Mouse (Mus musculus): ENCODE measurements around the gene Lin7b. TPM values are rescaled to one million over a fixed set of nuclear protein-coding genes. Genes with fewer than 3 reads are reported as not detected.

Lin7b gene
- not detected for polyA plus RNA-seq (2017; shearing (Covaris generic))

GRCm38 (mm10) chr7:45370475-45371311, at the start of gene Lin7b:
Gene Lin7b (minus strand): TSS chr7:45370583.

GRCm38 (mm10) chr7:45413113-45413863, 42.9 kb upstream of the Lin7b start, which contains the start of gene Ntf5:
Gene Ntf5 (plus strand): TSS chr7:45413695.

GRCm38 (mm10) chr7:45405091-45406075, 35.0 kb upstream of the Lin7b start, which contains the start of gene Kcna7:
Gene Kcna7 (plus strand): TSS chr7:45405653.

GRCm38 (mm10) chr7:45395578-45396336, 25.4 kb upstream of the Lin7b start, which contains the start of gene Snrnp70:
Gene Snrnp70 (minus strand): TSS chr7:45395742.

GRCm38 (mm10) chr7:45366652-45367019, 3.7 kb downstream of the Lin7b start, which contains the start of gene Ppfia3:
Gene Ppfia3 (minus strand): TSS chr7:45367019.

DNA sequence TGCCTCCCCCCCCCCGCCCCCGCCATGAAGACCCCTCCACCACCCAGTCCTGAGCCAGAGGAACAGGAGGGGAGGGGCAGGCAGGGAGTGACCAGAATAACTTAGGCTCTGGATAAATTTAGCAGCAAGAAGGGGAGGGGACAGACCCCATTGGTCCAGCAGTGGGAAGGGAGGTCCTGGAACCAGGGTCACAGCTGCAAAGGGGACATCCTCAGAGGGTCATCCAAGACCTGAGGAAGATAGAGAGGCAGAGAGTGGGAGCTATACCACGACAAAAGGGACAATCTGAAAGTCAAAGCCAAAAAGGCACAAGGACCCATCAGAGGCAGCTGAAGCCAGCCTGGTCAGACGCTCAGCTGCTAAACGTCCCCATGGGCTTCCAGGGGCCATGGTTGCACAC, 35.3 kb downstream of the Lin7b start, which contains the start of gene Hrc:
TSS of gene Hrc (plus strand) at position 235 of the 400 bp plus-strand sequence.

DNA sequence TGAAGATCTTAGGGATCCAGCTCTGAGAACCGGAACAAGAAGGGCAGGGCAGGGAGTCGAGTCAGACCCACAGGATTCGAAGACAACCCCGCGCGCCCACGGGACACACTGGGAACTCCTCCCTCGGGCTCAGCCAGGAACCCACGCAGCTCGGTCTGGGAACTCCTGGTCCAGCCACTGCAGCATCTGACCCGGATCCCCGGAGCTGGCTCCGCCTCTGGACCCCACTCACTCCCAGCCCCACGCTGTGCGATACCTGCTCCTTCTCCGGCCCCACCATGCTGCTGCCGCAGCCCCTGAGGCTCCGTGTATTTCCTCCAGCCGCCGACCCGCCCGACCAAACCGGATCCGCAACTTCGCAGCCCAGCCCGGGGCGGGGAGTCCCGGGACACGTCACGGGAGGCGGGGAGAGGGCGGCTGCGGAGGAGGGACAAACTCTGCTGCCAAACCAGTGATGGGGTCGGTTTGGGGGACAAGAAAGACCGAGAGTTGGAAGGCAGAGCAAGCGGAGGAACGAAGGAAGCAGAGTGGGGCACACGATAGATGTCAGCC, 36.9 kb downstream of the Lin7b start, which contains the start of gene Trpm4:
TSS of gene Trpm4 (minus strand) at position 350 of the 552 bp plus-strand sequence.

Other genes with a start within 250 kb of the Lin7b start
- gene Rps11, start 246.1 kb downstream of the Lin7b start, polyA plus RNA-seq (2017; shearing (Covaris generic)), result 2,481 TPM
- gene Rpl13a, start 241.8 kb downstream of the Lin7b start, polyA plus RNA-seq (2017; shearing (Covaris generic)), result 2,316 TPM
- not detected for gene Gm45713, start 234.4 kb downstream of the Lin7b start, polyA plus RNA-seq (2017; shearing (Covaris generic))
- gene Flt3l, start 234.2 kb downstream of the Lin7b start, polyA plus RNA-seq (2017; shearing (Covaris generic)), result 309 TPM
- gene Pih1d1, start 216.3 kb downstream of the Lin7b start, polyA plus RNA-seq (2017; shearing (Covaris generic)), result 59.4 TPM
- gene Aldh16a1, start 216.0 kb downstream of the Lin7b start, polyA plus RNA-seq (2017; shearing (Covaris generic)), result 58.9 TPM
- 0.08 TPM for gene Slc17a7, start 206.6 kb downstream of the Lin7b start, polyA plus RNA-seq (2017; shearing (Covaris generic))
- not detected for gene Gfy, start 191.0 kb downstream of the Lin7b start, polyA plus RNA-seq (2017; shearing (Covaris generic))
- gene Pth2, start 189.6 kb downstream of the Lin7b start, polyA plus RNA-seq (2017; shearing (Covaris generic)), result not detected
- 0.07 TPM for gene Ccdc155, start 165.7 kb downstream of the Lin7b start, polyA plus RNA-seq (2017; shearing (Covaris generic))
- gene Dkkl1, start 158.4 kb downstream of the Lin7b start, polyA plus RNA-seq (2017; shearing (Covaris generic)), result 8.9 TPM
- 4.9 TPM for gene Tead2, start 154.8 kb downstream of the Lin7b start, polyA plus RNA-seq (2017; shearing (Covaris generic))
- 607 TPM for gene Cd37, start 131.5 kb downstream of the Lin7b start, polyA plus RNA-seq (2017; shearing (Covaris generic))
- gene Slc6a16, start 129.5 kb downstream of the Lin7b start, polyA plus RNA-seq (2017; shearing (Covaris generic)), result not detected
- not detected for gene Slc6a21, start 93.1 kb downstream of the Lin7b start, polyA plus RNA-seq (2017; shearing (Covaris generic))
- gene Trpm4, start 36.8 kb downstream of the Lin7b start, polyA plus RNA-seq (2017; shearing (Covaris generic)), result 15.0 TPM
- not detected for gene Hrc, start 35.3 kb downstream of the Lin7b start, polyA plus RNA-seq (2017; shearing (Covaris generic))
- 0.30 TPM for gene Ppfia3, start 3.6 kb downstream of the Lin7b start, polyA plus RNA-seq (2017; shearing (Covaris generic))
- 231 TPM for gene Snrnp70, start 25.2 kb upstream of the Lin7b start, polyA plus RNA-seq (2017; shearing (Covaris generic))
- not detected for gene Kcna7, start 35.1 kb upstream of the Lin7b start, polyA plus RNA-seq (2017; shearing (Covaris generic))
- 0.54 TPM for gene Ntf5, start 43.1 kb upstream of the Lin7b start, polyA plus RNA-seq (2017; shearing (Covaris generic))
- gene Lhb, start 50.2 kb upstream of the Lin7b start, polyA plus RNA-seq (2017; shearing (Covaris generic)), result not detected
- 13.9 TPM for gene Gys1, start 64.3 kb upstream of the Lin7b start, polyA plus RNA-seq (2017; shearing (Covaris generic))
- 74.6 TPM for gene Ruvbl2, start 67.5 kb upstream of the Lin7b start, polyA plus RNA-seq (2017; shearing (Covaris generic))
- 2,110 TPM for gene Ftl1, start 89.3 kb upstream of the Lin7b start, polyA plus RNA-seq (2017; shearing (Covaris generic))
- gene Bax, start 96.3 kb upstream of the Lin7b start, polyA plus RNA-seq (2017; shearing (Covaris generic)), result 289 TPM
- 2.7 TPM for gene Tulp2, start 111.3 kb upstream of the Lin7b start, polyA plus RNA-seq (2017; shearing (Covaris generic))
- gene Gm45808, start 116.2 kb upstream of the Lin7b start, polyA plus RNA-seq (2017; shearing (Covaris generic)), result 0.35 TPM
- gene Dhdh, start 118.2 kb upstream of the Lin7b start, polyA plus RNA-seq (2017; shearing (Covaris generic)), result 0.89 TPM
- gene Nucb1, start 139.8 kb upstream of the Lin7b start, polyA plus RNA-seq (2017; shearing (Covaris generic)), result 226 TPM
- 99.4 TPM for gene Ppp1r15a, start 155.7 kb upstream of the Lin7b start, polyA plus RNA-seq (2017; shearing (Covaris generic))
- gene Plekha4, start 155.7 kb upstream of the Lin7b start, polyA plus RNA-seq (2017; shearing (Covaris generic)), result 0.78 TPM
- gene Hsd17b14, start 184.3 kb upstream of the Lin7b start, polyA plus RNA-seq (2017; shearing (Covaris generic)), result 1.1 TPM
- gene Bcat2, start 199.6 kb upstream of the Lin7b start, polyA plus RNA-seq (2017; shearing (Covaris generic)), result 86.0 TPM
- gene Fgf21, start 244.9 kb upstream of the Lin7b start, polyA plus RNA-seq (2017; shearing (Covaris generic)), result not detected
- gene Fut1, start 246.7 kb upstream of the Lin7b start, polyA plus RNA-seq (2017; shearing (Covaris generic)), result not detected